Mouse (Mus musculus): ENCODE data around the gene Serping1.

GRCm38 (mm10) chr2:84727172-84727858, 47.9 kb downstream of the Serping1 start, which contains the start of gene Clp1:
- TF ChIP-seq POLR2A (IDR thresholded peaks at IDR 0.05; ENCODE audit: control insufficient read depth, extremely low read depth, insufficient read depth, low read length, poor library complexity) (0 out of 2 replicates have a peak, but pooled peaks have one; percentile 47), CTCF (IDR thresholded peaks at IDR 0.05; ENCODE audit: borderline replicate concordance, control insufficient read depth, extremely low read depth, insufficient read depth, low read length, poor library complexity) (no peak)

Data from thymus, adult 2 months (tissue).